Mouse (Mus musculus) stomach, embryonic 14.5 days (tissue): ENCODE results near the gene Eif1ax. TPM values are rescaled to one million over a fixed set of nuclear protein-coding genes. Genes with fewer than 3 reads are reported as not detected.
"Not testable (repeated sequence)": the region's sequence is repeated elsewhere in the genome, so short reads cannot be mapped to it uniquely, and the experiment has no call there.

Experiments
- ATAC-seq: fragments of 200-750 bp; cut with Nextera tagmentation; 2 replicates; pipeline ENCODE4 v1.8.0; 2017; ENCODE audit warnings: low read depth, moderate TSS enrichment; ENCODE audit not compliant: insufficient number of reproducible peaks, insufficient read depth, low FRiP score
- H3K27ac ChIP-seq: fragments of 300-500 bp; sonication (generic); 2 replicates; pipeline ENCODE4 v1.5.1; 2014; ENCODE audit warnings: mild to moderate bottlenecking, low read length, moderate library complexity, mixed read lengths
- H3K27me3 ChIP-seq: fragments of 300-500 bp; sonication (generic); 2 replicates; pipeline ENCODE4 v1.6.1; 2014; ENCODE audit warnings: low read length, control low read depth, mixed read lengths; ENCODE audit not compliant: control insufficient read depth, insufficient read depth
- H3K36me3 ChIP-seq: fragments of 300-500 bp; sonication (generic); 2 replicates; pipeline ENCODE4 v1.6.1; 2014; ENCODE audit warnings: mild to moderate bottlenecking, control low read depth, low read length, moderate library complexity, mixed read lengths; ENCODE audit not compliant: control insufficient read depth, insufficient read depth
- H3K4me1 ChIP-seq: fragments of 300-500 bp; sonication (generic); 2 replicates; pipeline ENCODE4 v1.6.1; 2014; ENCODE audit warnings: low read length, control low read depth, mixed read lengths; ENCODE audit not compliant: control insufficient read depth, insufficient read depth
- H3K4me2 ChIP-seq: fragments of 300-500 bp; sonication (generic); replicated peaks from 2 replicates; pipeline ENCODE4 v1.6.1; 2014; ENCODE audit warnings: low read depth, low read length, control low read depth
- H3K4me3 ChIP-seq: fragments of 300-500 bp; sonication (generic); 2 replicates; pipeline ENCODE4 v1.5.1; 2014; ENCODE audit warnings: low read depth, low read length, control low read depth
- H3K9ac ChIP-seq: fragments of 300-500 bp; sonication (generic); replicated peaks from 2 replicates; pipeline ENCODE4 v1.6.1; 2014; ENCODE audit warnings: low read depth, mild to moderate bottlenecking, control low read depth, low read length, moderate library complexity, mixed read lengths
- H3K9me3 ChIP-seq: fragments of 300-500 bp; sonication (generic); 2 replicates; pipeline ENCODE4 v1.6.1; 2016; ENCODE audit warnings: low read depth, low read length, control low read depth; ENCODE audit not compliant: control insufficient read depth
- WGBS: fragments of 180-500 bp; shearing (Covaris S2); extraction: QIAGEN DNeasy Blood & Tissue Kit; methylation state at CpG from one replicate; pipeline ENCODE4 v1.1.7; 2014; 5-methylcytosine and 5-hydroxymethylcytosine counted together
- polyA plus RNA-seq: library from polyadenylated mRNA; unstranded; fragments of >200 nt; fragmentation: Nextera tagmentation; extraction: Ambion mirVana; gene quantifications from 2 replicates; pipeline ENCODE4 v1.2.1, GENCODE M21; 2014

Gene Eif1ax
- polyA plus RNA-seq, 1 experiment from 2014 or later: 122 TPM

- no peaks in the 10 kb centered on the region for H3K4me1 ChIP-seq
- 0 out of 2 replicates have a peak, but pooled peaks cover 3% of the 10 kb centered on the region for H3K27me3 ChIP-seq
- no peak within 1 kb of the TSS for H3K9ac ChIP-seq
- peak within 1 kb of the TSS; percentile 91 for H3K4me2 ChIP-seq
- peak; percentile 69 for ATAC-seq
- H3K36me3 ChIP-seq: no peaks in the 10 kb centered on the region
- H3K27ac ChIP-seq: no peak within 1 kb of the TSS
- WGBS: 20% methylated on average over 62 of the region's 83 CpGs
- H3K9me3 ChIP-seq: no peaks in the 10 kb centered on the region
- H3K4me3 ChIP-seq: peak within 1 kb of the TSS; percentile 47
Measured at GRCm38 (mm10) chrX:159414130-159414828, 42.3 kb downstream of the Eif1ax start, which contains the start of gene Map7d2. TSS of gene Map7d2 (plus strand) at chrX:159414572.

- no peak overlapping the region for H3K9ac ChIP-seq
Measured at GRCm38 (mm10) chrX:159414829-159415673, 43.1 kb downstream of the Eif1ax start.

GRCm38 (mm10) chrX:159430507-159430906 lies 58.5 kb downstream of the Eif1ax start:
- not testable (repeated sequence) for H3K36me3 ChIP-seq, H3K4me1 ChIP-seq, H3K9ac ChIP-seq, ATAC-seq, H3K4me2 ChIP-seq, H3K27ac ChIP-seq, H3K4me3 ChIP-seq, H3K27me3 ChIP-seq, H3K9me3 ChIP-seq
- WGBS: 91% methylated on average over 3 of the region's 3 CpGs

More at GRCm38 (mm10) chrX:159414829-159415673, 43.1 kb downstream of the Eif1ax start:
- 0 out of 2 replicates have a peak, but pooled peaks have one; percentile 75 for ATAC-seq
- H3K4me1 ChIP-seq: no peaks in the 10 kb centered on the region
- H3K4me3 ChIP-seq: peak overlapping the region; percentile 47
- no peak overlapping the region for H3K27ac ChIP-seq
- no peaks in the 10 kb centered on the region for H3K36me3 ChIP-seq
- 23% methylated on average over 50 of the region's 65 CpGs for WGBS
- H3K27me3 ChIP-seq: 0 out of 2 replicates have a peak, but pooled peaks cover 3% of the 10 kb centered on the region
- peak overlapping the region; percentile 91 for H3K4me2 ChIP-seq
- H3K9me3 ChIP-seq: no peaks in the 10 kb centered on the region

Other genes with a start within 250 kb of the Eif1ax start
- 8.3 and 9.9 TPM in 2 replicates for gene Rps6ka3, start 161.9 kb upstream of the Eif1ax start, polyA plus RNA-seq
- gene Map7d2, start 42.4 kb downstream of the Eif1ax start, polyA plus RNA-seq: 2.4 and 2.5 TPM in 2 replicates
- gene Bclaf3, start 154.5 kb downstream of the Eif1ax start, polyA plus RNA-seq: 26.4 and 26.5 TPM in 2 replicates